Mouse (Mus musculus): ENCODE data around the gene 5730596B20Rik.
A peak's percentile ranks its signal among the peaks of the same experiment; 100 is the strongest.

DNA sequence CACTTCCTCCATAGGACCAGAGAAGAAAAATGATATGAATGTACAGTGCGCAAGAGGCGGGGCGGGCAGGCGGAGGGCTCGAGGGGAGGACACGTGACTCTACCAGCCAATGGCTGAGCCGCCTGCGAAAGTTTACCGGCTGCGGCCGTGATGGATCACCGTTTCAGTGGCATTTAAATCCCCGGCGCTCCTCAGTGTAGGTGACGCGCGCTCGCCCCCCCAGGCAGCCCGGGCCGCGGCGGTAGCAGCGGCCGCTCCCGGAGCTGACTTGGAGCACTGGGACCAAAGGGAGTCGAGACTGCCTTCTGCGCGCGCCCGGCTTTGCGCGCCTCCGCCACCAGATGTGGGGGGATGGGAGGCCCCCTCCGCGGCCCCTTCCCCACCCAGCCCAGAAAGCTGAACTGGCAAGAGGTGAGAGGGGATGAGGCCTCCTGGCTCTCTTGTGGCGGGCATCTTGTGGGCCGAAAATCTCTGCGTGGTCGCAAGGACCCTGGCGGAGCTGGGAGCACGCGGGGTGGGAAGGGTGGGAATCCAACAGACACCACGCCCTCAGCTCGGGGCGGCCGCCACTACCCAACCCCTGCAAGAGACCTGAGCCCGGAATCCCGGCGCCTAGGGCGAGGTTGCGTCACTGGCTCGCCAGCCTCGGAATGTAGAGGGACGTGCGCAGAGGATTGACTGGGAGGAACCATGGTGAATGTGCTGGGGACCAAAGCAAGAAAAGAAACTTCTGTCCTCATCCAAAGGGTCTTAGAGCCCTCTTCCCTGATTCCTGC is 18.8 kb upstream of the 5730596B20Rik start, which contains the start of gene Hoxa1:
- TF ChIP-seq CTCF (IDR thresholded peaks at IDR 0.05; ENCODE audit: low read depth, low read length) = no peak
- TF ChIP-seq EP300 (IDR thresholded peaks at IDR 0.05; ENCODE audit: insufficient read depth, low read depth, low read length) = peak; percentile 77; the same call in 1 of the 2 replicates
- TF ChIP-seq POLR2A (IDR thresholded peaks at IDR 0.05; ENCODE audit: insufficient read depth, low read length) = no peak

All from ES-Bruce4 (cell line).